Mouse (Mus musculus) layer of hippocampus, adult 11-12 months (tissue): ENCODE results near the gene Cc2d2b.
A peak's percentile ranks its signal among the peaks of the same experiment; 100 is the strongest.

ENCODE experiments used
- DNase-seq: peaks from one replicate; pipeline ENCODE4 v3.0.0; 2022; ENCODE audit warnings: low spot score

Gene Cc2d2b

DNA sequence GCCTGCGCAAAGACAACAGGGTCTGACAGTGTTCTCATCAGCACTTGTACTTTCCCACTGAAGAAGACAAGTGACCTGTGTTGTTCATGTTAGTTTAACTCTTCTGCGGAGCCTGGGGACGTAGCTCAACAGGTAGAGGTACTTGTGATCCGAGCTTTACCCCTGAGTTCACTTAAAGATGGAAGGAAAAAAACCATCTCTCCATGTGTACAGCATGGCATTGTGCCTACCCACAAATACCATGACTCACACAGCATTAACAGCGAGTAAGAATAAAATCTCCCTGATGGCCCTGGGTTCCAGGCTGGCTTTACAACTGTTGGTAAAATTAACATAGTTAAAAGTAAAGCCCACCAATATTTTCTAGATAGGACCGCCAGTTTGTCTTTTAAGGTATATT, 85.9 kb downstream of the Cc2d2b start:
- DNase-seq, result no peak

GRCm38 (mm10) chr19:40838205-40838604, 89.7 kb downstream of the Cc2d2b start:
- DNase-seq, result no peak

DNA sequence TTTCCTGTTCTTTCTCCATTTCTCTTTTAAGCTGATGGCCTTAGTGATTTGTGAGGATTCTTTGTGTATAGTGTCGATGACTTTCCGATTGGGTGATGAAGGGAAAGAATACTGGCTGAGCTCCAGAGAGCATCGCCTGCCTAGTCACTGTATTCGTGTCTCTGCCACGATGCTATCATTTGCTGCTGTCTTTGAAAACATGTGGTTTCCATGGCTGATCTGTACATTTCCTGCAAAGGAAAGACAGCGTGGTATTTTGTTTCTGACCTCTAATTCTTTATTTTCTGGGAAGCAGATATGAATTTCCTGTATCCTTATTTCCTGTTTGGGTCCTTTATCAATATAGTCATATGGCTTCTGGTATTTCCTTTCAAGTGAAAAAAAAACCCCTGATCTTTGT, 91.8 kb downstream of the Cc2d2b start:
- DNase-seq, result no peak

- no peak for DNase-seq
These were observed 92.5 kb downstream of the Cc2d2b start for GRCm38 (mm10) chr19:40841083-40841482.

DNA sequence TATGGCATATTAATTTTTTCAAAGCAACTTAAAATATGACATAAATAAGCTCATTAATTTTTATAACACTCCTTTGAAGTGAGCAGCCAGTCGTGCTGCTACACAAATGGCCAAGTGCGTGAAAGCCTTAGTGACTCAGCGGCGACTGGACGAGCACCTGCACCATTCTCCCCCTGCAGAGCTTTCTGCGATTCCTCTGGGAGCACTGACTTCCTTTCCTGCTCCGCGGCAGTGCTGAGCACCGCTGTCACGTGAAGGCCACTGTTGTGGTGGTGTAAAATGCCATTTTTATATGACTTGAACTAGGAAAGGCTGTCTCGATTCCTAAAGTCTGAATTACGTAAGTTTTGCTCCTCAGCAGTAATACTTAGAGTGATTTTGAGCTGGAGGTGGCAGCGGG, 93.0 kb downstream of the Cc2d2b start:
- DNase-seq, result no peak

- DNase-seq, result no peak
These were observed 96.2 kb downstream of the Cc2d2b start for GRCm38 (mm10) chr19:40844731-40845130.

- DNase-seq, result no peak
These were observed 100.8 kb downstream of the Cc2d2b start for GRCm38 (mm10) chr19:40849391-40849790.

GRCm38 (mm10) chr19:40859555-40859954, 111.0 kb downstream of the Cc2d2b start:
- no peak for DNase-seq

GRCm38 (mm10) chr19:40868284-40868683, 119.7 kb downstream of the Cc2d2b start:
- no peak for DNase-seq

DNA sequence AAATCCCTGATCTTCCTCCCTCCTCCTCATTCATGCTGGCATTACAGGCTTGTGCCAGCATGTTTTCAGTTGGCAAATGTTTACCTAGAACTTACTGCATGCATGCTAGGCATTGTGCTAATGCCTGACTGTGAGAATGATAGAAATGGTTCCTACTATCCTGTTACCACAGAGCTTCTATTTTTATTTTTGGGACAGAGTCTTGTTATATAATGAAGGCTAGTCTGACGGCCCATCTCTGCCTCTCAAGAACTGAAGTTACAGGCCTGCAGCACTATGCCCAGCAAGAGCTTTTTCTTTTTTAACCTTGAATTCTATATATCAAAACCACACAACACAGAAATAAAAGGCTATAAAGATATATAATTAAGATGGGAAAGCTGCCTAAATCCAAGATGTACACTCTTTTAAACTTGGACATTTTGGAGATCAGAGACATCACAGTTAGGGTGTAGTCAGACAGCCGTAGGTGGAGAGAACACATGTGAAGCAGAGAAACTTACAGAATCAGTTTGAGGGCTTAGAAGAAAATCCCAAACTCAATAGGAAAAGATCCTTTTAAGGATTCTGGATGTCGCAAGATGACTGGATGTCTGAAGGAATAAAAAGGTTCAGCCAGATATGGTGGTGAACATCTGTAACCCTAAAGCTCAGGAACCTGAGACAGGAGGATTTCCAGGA, 121.0 kb downstream of the Cc2d2b start:
- no peak for DNase-seq

GRCm38 (mm10) chr19:40872955-40873665, 124.6 kb downstream of the Cc2d2b start:
- DNase-seq, result peak; percentile 91
